ENCODE assay signal across 30 mouse cellular contexts in genomic region chr6:97297151-97297550, GRCm38 (mm10). TPM values are rescaled to one million over a fixed set of nuclear protein-coding genes. Genes with fewer than 3 reads are reported as not detected.
"Had no signal": no experiment of that assay in that cellular context is flagged by ENCODE, and none has a peak within 500 bp of the region (broad histone marks: within the 10 kb centered on the region; RNA-seq: fewer than 3 reads in every experiment).

No protein-coding gene starts in this region.

- H3K4me2 ChIP-seq: heart, embryonic 11.5 days; heart, embryonic 13.5 days; heart, embryonic 15.5 days; hindbrain, embryonic 12.5 days; hindbrain, embryonic 14.5 days; intestine, embryonic 15.5 days; limb, embryonic 12.5 days; liver, embryonic 11.5 days; liver, embryonic 13.5 days; liver, embryonic 15.5 days had no signal

- DNase-seq: gastrocnemius, adult 2 months; gastrocnemius, postnatal 10 days; gastrocnemius, postnatal 25 days; heart, adult 2 months; heart, postnatal 4 days; kidney, postnatal 14 days; kidney, postnatal 4 days; liver; liver, embryonic 13.5 days had no signal

- H3K27ac ChIP-seq: gastrocnemius, adult 2 months; heart, adult 2 months; heart, embryonic 13.5 days; heart, embryonic 15.5 days; hindbrain, embryonic 10.5 days; hindbrain, embryonic 12.5 days; hindbrain, embryonic 14.5 days; intestine, embryonic 15.5 days; kidney, postnatal 0 days; layer of hippocampus, adult 2 months; left cerebral cortex, adult 2 months; limb, embryonic 10.5 days; limb, embryonic 12.5 days; liver, embryonic 13.5 days; liver, embryonic 15.5 days had no signal

- ATAC-seq: hindbrain, embryonic 16.5 days; inflammation-experienced regulatory T-cells, adult 6 months; intestine, embryonic 15.5 days; intestine, postnatal 0 days had no signal

- H3K9ac ChIP-seq: heart, embryonic 13.5 days; heart, embryonic 15.5 days; hindbrain, embryonic 12.5 days; hindbrain, embryonic 14.5 days; intestine, embryonic 15.5 days; limb, embryonic 12.5 days; liver, embryonic 13.5 days; liver, embryonic 15.5 days had no signal

- H3K27me3 ChIP-seq: heart, embryonic 13.5 days; heart, embryonic 15.5 days; hindbrain, embryonic 12.5 days; intestine, embryonic 15.5 days; limb, embryonic 12.5 days; liver, embryonic 13.5 days; liver, embryonic 15.5 days had no signal

- H3K9me3 ChIP-seq: heart, embryonic 13.5 days; heart, embryonic 15.5 days; hindbrain, embryonic 10.5 days; hindbrain, embryonic 12.5 days; intestine, embryonic 15.5 days; limb, embryonic 10.5 days; limb, embryonic 12.5 days; liver, embryonic 13.5 days; liver, embryonic 15.5 days had no signal

- H3K4me1 ChIP-seq: heart, embryonic 15.5 days; hindbrain, embryonic 10.5 days; hindbrain, embryonic 12.5 days; intestine, embryonic 15.5 days; limb, embryonic 10.5 days; limb, embryonic 12.5 days; liver, embryonic 13.5 days; liver, embryonic 15.5 days had no signal

- H3K4me3 ChIP-seq: gastrocnemius, adult 2 months; heart, adult 2 months; heart, embryonic 13.5 days; heart, embryonic 15.5 days; hindbrain, embryonic 10.5 days; hindbrain, embryonic 12.5 days; intestine, embryonic 15.5 days; layer of hippocampus, adult 2 months; left cerebral cortex, adult 2 months; limb, embryonic 10.5 days; limb, embryonic 12.5 days; liver, embryonic 13.5 days; liver, embryonic 15.5 days had no signal

RNA-seq across cellular contexts. Expression of gene Lmod3, which starts 44.6 kb away (rescaled TPM):
- total RNA-seq: granulocyte monocyte progenitor cell, adult 5-6 weeks; layer of hippocampus, adult 2 months; layer of hippocampus, postnatal 25 days; left cerebral cortex, adult 2 months had no signal
- polyA plus RNA-seq: frontal cortex, adult 2 months; hindbrain, embryonic 10.5 days; hindbrain, embryonic 14.5 days; hindbrain, embryonic 16.5 days; kidney, embryonic 14.5 days; liver, embryonic 11.5 days had no signal
